Mouse (Mus musculus) gastrocnemius, postnatal 14 days (tissue): ENCODE results near the gene Parg. TPM values are rescaled to one million over a fixed set of nuclear protein-coding genes. Genes with fewer than 3 reads are reported as not detected.
A peak's percentile ranks its signal among the peaks of the same experiment; 100 is the strongest.

Experiments
- DNase-seq: peaks from one replicate; pipeline ENCODE4 v3.0.0; 2021; ENCODE audit warnings: mixed read lengths
- intact Hi-C: fragments of 180-260 bp; cut with DNase I; formaldehyde crosslinking; loops from one replicate; pipeline ENCODE4 v1.15.1; 2025; ENCODE audit warnings: low total_unique reads
- long read RNA-seq, 2 experiments: library from polyadenylated mRNA; stranded (forward); transcript quantifications; one replicate each; pipeline ENCODE4 v2.0.0; 2021
- total RNA-seq, 2 experiments: library from RNA; stranded (reverse); gene quantifications; 2 replicates each; pipeline ENCODE4 v1.2.3; 2021

Parg gene
- total RNA-seq: 10 to 100 TPM; 15.1 to 19.0 TPM
- long read RNA-seq, experiment 1, full-length matches to known transcripts: 16 of 22 reads
- long read RNA-seq, experiment 1, partial matches to known transcripts: 2 of 22 reads
- long read RNA-seq, experiment 1, other reads (novel, unspliced or antisense): 4 of 22 reads
- long read RNA-seq, experiment 2, full-length matches to known transcripts: 31 of 40 reads
- long read RNA-seq, experiment 2, partial matches to known transcripts: 0 of 40 reads
- long read RNA-seq, experiment 2, other reads (novel, unspliced or antisense): 9 of 40 reads

GRCm38 (mm10) chr14:32201791-32202451 lies at the start of gene Parg, which contains the start of gene Timm23:
Gene Parg, plus strand, starts transcription at chr14:32201949.
Gene Timm23, minus strand, starts transcription at chr14:32201898.
- peak; percentile 91 for DNase-seq
- intact Hi-C loops: no loop called here

DNA sequence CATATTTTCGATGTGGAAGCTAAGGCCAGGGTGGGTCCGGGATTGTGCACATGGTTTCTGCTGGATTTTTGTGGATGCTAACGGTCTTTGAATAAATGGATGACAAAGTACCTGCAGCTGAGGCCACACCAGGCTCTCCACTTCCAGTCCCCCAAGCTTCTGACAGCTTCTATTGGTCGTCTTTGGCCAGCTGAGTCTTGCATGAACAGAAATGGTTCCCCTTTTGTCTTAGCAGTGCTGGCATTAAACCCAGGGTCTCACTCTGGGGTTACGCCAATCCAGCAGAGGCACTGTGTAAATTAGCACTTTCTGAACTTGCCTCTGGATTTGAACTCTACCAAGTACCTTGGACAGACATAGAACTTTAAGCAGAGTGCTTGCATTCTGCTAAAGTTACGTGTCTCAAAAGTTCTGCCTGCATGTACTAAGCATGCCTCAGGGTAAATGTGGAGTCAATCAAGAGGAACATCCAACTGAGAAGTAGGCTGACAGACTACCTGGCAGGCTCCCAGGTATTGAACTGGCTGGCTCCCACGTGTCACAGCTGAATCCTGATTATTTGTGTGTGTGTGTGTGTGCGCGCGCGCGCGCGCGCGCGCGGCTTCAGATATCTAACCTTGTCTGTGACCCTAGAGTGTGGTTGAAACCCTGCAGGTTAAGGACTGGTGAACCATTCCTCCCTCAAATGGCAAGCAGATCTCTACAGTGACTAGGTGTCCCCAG lies 49.3 kb upstream of the Parg start:
- intact Hi-C loops: no loop called here

GRCm38 (mm10) chr14:32153156-32153555 lies 48.6 kb upstream of the Parg start:
- intact Hi-C loops: no loop called here
- DNase-seq: no peak

More for the DNA sequence above, 49.3 kb upstream of the Parg start:
- DNase-seq: no peak

- intact Hi-C loops: no loop called here
- no peak for DNase-seq
Observed at GRCm38 (mm10) chr14:32154758-32155157, 47.0 kb upstream of the Parg start.

DNA sequence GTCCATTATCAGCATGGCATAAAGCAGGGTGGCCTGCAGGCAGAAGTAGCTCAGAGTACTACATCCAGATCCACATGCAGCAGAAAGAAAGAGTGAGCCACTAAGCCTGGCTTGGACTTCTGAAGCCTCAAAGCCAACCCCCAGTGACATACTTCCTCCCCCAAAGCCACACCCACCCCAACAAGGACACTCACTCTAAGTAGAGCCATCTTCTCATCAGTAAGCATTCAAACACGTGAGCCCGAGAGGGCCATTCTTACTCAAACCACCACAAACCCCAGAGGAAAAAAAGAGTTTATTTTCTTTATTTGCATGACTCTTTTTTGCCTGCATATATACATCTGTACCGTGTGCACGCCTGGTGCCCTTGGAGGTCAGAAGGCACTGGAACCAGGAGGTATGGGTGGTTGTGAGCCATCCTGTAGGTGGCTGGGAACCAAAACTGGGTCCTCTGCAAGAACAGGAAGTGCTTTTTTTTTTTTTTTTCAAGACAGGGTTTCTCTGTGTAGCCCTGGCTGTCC lies 42.5 kb upstream of the Parg start:
- DNase-seq: peak; percentile 12
- intact Hi-C loops: no loop called here

- DNase-seq: peak; percentile 98
- intact Hi-C loops: no loop called here
Observed at GRCm38 (mm10) chr14:32159690-32160246, 42.0 kb upstream of the Parg start, which contains the start of gene Ncoa4. Gene Ncoa4, plus strand, starts transcription at chr14:32159865.

DNA sequence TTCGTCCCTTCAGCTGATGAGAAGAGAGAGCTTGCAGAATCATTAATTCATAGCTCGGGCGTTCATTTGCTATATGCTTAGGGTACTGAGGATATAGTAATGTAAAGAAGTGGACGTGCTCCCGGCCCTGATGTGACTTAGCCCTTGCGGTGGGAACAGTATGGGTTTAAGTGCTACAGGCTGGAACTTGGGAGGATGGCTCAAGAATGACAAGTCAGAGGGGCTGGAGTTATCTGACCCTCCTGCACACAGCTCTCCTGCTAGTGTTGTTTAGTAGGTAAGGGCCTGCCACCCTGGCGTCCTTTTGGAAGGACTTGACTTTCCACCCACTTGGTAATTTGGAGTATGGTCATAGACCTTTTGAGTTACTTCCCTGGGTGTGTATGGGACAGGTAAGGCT lies 41.2 kb upstream of the Parg start:
- intact Hi-C loops: no loop called here

DNA sequence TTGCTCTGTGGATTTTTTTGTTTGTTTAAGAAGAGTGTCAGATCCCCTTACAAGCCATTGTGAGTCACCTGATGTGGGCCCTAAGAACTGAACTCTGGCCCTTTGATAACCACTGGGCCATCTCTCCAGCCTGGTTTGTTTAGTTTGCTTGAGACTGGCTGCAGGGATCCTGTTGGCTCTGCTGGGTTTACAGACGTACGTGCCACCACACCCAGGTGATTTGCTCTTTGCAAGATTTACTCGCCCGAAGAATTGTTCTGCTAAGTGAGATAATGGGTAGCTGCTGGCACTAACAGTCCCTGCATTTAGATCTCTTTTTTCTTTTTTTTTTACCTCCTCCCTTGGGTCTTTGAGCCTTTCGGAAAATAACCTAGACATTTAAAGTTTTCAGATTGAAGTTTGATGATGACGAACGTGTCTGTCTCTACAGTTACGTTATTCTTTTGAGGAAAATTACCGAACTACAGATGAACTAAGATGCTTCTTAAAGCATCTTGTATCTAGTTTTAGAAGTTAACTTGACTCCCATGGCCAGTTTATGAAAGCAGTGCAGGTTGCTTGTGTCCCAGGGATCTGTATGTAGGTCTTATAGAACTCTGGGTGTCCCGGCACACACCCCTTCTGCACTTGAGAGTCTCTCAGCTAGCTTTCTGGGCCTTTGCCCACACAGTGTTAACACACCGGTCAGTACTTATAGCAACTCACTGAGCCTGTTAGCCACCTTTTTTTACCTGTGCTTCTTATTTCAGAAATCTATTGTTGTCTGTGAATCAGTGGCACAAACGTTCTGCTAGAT lies 40.5 kb upstream of the Parg start:
- intact Hi-C loops: no loop called here

More for the DNA sequence above, 41.2 kb upstream of the Parg start:
- no peak for DNase-seq

DNA sequence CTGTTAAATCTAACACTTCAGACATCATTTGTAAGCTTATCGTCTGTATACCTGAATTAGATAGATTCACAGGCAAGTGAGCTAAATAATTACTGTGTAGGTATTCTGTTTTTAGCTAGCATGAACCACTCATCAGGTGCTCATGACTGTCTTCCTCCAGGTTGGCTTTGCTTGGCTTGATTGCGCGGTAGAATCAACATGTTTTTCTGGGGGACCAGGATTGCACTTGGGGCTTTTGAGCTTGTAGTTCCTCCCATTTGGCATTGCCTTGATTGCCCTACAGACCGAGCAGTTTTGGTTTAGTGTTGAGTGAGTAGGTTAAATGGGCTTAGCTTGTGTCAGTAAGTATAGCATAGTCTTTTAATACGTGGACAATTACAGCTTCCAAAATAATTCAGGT lies 39.5 kb upstream of the Parg start:
- intact Hi-C loops: no loop called here

More for the DNA sequence above, 40.5 kb upstream of the Parg start:
- no peak for DNase-seq

DNA sequence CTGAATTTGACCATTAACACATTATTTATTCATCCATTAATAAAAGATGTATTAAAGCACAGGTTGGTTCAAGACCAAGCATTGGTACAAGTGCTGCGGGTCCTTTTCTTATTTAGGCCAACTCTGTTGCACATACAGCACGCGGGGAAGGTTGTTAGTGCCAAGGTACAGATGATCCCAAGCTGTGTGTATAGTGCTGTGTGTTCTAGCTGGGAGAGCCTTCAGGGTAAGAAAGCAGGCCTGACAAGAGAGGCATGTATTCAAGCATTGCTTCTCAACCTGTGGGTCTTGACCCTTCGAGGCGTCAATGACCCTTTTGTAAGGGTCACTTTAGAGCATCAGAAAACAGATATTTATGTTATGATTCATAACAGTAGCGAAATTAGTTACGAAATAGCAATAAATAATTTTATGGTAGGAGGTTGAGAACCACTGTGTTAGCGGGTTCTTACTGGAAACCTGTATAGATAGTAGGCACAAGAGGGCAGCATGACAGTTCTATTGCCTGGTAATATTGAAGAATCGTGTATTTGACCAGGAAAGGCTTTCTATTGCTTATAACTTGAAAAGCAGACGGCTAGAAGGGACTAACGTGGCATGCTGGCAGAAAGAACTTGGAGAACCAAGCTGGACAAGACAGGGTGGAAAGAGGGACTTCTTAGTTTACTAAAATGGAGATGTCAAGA lies 38.4 kb upstream of the Parg start:
- no peak for DNase-seq
- intact Hi-C loops: no loop called here

More for the DNA sequence above, 39.5 kb upstream of the Parg start:
- DNase-seq: no peak

DNA sequence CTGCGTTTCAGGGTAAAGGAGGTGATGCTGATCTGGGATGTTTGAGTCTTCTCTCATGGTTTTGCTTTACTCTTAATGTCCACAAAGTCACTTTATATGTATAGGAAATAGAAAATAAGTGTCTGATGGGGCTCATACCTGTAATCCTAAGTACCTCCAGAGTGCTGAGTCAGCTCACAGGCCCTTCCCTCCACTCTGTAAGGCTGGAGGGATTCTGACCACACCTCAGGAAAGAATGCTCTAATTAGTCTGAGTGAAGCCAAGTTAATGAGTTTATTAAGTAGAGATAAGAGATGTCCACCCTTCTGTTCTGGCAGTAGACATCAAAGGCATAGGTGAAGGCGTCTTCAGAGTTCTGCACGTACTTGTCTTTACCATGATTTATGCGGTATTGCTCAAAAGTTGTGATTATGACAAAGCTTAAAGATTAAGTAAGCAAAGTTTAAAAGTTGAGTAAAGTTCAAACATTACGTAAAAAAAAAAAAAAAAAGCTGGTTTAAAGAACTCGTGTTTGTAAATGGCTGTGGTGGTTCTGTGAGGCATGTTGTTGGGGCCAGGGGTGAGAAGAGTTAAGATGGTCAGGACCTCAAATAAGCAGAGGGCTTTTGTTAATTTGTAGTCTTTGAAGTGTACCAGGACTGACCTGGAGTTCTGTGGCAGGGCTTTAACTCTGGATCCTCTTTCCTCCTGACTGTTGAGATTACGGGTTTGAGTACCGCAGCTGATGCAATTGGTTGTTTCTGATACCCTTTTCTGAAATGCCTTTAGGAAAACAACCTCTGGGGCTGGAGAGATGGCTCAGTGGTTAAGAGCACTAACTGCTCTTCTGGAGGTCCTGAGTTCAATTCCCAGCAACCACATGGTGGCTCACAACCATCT lies 37.3 kb upstream of the Parg start:
- intact Hi-C loops: no loop called here
- DNase-seq: no peak

DNA sequence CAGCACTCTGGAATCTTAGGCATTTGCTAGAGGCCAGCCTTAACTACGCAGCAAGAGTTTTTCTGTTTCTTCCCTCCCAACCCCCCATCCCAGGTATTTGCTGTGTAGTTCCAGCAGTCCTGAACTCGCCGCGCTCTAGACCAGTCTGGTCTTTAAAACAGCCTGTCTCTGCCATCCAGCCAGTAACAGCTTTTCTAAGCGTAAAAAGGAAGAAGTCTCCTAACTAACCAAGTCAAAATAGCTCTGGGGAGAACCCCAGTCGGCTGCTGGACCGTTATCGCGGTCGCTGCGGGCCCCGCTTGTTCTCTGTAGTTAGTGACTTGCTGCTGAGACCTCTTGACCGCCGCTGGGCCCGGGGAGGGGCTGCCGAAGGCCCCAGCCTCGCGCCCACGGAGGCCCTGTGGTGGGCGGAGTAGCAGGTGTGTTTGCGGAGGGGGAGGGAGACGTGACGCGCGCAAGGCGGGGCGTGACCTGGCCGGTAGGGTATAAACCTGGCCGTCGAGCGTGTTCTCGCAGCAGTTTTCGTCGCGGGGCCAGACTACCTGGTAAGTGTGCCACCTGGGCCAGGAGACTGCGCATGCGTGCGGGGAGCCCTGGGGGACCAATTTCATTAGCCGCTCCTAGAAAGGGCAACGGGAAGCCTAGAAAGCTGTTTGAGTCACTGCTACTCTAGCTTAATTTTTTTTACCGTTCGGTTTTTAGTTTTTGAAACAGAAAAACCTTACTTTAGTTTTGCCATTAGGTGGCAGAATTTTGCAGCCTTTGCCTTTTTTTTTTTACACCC lies 36.3 kb upstream of the Parg start:
- DNase-seq: peak; percentile 58
- intact Hi-C loops: no loop called here

- intact Hi-C loops: no loop called here
- no peak for DNase-seq
Observed at GRCm38 (mm10) chr14:32166062-32166441, 35.7 kb upstream of the Parg start.

DNA sequence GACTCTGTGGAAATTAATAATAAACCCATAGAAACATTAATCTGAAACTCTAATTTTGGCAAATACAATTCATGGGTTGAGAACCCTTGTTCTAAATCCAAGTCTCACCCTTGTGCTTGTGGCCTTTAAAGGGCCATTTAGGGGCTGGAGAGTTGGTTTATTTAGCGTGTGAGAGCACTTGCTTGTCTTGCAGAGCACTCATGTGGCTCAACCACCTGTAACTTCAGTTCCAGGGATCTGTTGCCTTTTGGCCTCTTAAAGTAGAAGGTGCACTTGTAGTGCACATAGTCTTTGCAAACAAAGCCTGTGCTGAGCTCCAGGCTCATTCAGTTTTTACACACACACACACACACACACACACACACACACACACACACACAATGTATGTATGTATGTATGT lies 34.9 kb upstream of the Parg start:
- DNase-seq: no peak
- intact Hi-C loops: no loop called here

DNA sequence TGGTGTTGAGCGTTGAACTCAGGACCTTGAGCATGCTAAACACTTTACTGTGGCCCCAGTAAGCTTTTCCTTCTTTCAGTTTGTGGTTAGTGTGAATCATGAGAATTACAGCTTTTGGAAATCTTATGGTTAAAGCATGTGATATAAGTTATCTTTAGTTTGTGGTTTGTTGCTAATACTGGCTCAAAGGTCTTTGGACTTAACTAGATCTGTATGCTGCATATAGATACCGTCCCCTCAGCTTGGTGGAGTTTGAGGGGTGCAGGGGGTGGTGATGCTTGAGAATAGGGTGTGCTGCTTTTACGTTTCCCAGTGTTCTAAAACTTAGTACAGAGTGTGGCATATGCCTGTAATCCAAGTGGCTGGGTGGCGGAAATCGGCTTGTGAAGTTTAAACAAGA lies 34.4 kb upstream of the Parg start:
- intact Hi-C loops: no loop called here
- no peak for DNase-seq

- intact Hi-C loops: no loop called here
- DNase-seq: no peak
Observed at GRCm38 (mm10) chr14:32168653-32169231, 33.0 kb upstream of the Parg start.

GRCm38 (mm10) chr14:32170137-32170536 lies 31.6 kb upstream of the Parg start:
- intact Hi-C loops: no loop called here
- no peak for DNase-seq
